Mouse (Mus musculus) liver (tissue): ENCODE measurements around the gene Hdac9.

ENCODE experiments used
- DNase-seq: peaks from one replicate; pipeline ENCODE4 v3.0.0-alpha.2; 2020; ENCODE audit warnings: mixed read lengths

The Hdac9 gene

DNA sequence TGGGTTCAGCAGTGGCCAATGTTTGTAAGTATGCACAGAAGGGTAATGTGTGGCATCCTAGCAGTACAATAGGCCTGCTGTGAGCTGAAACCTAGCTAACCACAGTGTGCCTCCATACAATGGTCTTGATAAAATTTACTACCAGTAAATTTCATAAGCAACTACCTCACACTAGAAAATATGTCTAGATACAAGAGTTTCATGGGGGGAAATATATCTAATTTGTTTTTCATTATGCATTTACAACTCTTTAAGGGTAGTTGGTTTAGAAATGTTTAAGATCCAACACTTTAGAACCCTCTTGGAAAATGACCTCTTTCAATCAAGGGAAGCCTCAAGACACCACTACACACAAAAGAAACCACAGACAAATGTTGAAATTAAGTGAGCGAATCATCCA lies 589.8 kb downstream of the Hdac9 start:
- DNase-seq = no peak

DNA sequence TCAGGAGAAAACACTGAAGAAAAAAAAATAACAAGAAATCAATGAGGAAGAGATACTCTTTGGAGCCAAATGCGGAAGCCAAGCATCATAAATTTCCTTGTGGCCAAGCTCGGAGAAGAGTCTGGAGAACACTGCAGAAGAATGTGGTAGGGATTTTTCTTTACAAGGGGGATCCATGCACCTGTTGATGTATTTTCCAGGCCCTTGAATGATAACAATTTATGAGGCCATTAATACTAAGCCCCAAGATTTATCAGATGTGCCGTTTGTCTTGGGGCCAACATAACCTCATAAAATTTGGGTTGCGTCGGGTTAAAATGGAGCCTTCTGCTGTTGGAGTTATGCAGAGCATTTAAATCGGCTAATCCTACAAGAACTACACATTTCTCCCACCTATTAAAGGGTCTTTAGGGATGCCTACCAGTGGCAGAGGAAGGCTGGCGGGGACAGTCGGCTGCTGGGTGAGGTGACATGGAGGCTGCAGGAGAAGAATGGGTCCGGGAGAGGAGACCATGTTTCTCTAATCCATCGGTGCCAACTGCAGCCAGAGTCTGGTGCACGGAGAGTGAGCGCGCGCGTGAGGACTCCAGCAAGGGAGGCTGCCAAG lies 604.7 kb downstream of the Hdac9 start:
- no peak for DNase-seq

DNA sequence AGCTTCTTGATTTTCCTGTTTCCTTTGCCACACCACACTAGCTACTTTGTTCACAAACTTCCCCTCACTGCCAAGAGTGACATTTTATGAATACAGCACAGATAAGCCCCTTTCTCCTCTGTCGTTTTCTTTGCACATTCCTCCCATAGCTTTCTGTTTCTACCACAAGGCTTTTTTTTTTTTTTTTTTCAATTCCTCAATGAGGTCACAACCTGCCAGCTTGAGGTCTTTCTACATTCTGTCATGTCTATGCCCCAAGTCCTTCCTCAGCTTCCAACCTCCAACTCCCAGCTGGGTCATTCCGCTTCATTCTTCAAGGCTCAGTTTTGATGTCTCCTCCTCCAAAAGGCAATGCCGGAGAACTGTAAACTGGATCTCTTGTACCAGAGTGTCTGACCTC lies 611.4 kb downstream of the Hdac9 start:
- DNase-seq = no peak

DNA sequence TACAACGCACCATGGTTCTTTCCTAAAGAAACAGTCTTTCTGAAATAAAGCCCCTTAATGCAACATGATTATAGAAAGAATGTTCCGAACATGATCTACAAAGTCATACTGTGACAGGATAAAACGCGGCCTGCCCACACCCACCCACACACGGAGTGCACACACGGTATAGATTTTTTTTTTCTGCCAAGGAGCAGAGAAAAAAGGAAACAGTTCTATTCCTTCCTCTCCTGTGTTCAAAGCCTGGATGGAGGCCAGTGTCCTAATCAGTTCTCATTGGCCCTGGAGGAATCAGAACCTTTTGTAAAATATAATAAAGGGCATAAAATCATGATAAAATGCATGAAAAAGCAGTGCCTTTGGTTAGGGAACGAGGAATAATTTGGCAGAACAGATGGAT lies 624.5 kb downstream of the Hdac9 start:
- no peak for DNase-seq

DNA sequence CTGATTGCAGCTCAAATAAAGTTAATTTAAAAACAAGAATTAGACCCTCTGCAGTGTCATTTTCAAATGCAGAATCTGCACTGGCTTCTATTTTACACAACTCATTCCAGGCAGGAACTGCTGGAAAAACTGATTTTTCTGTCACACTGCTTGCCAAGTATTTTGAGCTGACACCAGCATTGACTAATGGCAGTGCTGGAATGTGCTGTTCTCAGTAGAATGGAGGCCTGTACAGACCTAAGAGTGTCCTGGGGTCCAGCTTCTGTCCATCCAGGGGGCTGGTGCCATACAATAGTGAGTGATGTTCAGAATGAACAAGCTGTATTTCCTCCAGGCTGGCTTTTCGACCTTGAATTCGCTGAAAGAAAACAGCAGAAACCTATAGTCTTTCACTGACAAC lies 629.7 kb downstream of the Hdac9 start:
- DNase-seq = no peak

DNA sequence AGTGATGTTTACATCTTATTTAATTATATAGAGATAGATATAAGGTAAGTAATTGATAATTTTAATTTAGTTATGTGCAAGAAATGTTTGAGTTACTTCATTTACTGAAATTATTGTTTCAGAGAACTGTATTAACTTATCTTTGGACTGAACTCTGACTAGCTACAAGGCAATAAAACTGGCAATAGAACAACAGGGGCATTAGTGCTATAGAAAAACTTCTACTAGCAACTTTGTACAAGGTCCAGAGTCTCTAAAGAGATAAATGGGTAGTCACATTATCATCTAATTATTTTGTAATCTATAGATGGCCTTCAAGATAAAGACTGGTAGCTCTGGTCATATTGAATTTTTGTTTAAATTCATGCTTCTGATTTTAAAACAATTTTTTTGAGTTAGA lies 632.0 kb downstream of the Hdac9 start:
- DNase-seq = no peak

DNA sequence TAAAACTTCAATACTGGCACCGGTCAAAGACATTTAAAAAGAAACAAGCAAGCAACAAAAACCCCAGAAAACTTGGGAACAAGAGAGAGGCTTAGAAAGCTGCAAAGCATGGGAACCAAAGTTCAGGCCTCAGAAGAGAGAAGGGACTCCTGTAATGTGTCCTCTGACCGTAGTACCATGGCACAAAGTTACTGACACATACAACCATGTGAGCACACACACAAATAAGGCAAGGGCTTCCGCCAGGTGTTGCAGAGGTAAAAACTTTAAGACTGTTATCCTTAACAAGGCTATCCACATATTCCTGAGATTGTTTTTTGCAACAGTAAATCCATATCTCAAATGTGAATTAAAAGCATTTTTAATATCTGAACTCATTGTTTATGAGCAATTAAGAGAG lies 632.5 kb downstream of the Hdac9 start:
- DNase-seq = no peak

DNA sequence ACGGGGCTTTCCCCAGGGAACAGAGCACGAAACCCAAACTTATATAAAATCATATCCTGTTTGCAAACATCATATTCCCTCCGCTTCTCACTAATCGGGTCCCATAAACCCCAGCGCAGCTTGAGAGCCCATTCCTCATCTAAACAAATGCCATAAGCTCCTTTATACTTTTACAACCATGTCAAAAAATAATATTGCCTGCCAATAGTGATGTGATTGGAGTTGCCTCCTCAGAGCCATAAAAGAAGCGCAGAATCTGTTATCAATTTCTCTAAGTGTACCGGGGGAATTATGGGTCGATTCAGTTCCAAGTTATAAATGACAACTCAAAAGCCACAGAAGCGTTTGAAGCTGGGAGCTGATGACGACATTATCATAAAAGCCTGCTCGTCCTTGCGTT lies 638.1 kb downstream of the Hdac9 start:
- no peak for DNase-seq

DNA sequence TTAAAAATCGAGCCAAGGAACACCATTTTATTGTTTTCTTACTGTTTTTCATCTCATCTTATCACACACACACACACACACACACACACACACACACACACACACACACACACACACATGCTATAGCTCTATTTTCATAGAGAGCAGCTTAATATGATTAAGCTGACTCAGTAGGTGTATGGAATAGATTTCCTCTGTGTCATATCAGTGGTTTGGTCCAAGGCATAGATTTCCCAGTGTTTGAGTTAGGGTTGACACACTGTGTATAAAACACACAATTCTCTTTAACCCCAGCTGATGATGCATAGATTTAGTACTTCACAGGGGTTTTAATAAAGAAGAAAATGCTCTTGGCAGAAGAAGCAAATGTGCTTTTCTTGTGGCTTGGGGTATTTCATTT lies 643.1 kb downstream of the Hdac9 start:
- no peak for DNase-seq

DNA sequence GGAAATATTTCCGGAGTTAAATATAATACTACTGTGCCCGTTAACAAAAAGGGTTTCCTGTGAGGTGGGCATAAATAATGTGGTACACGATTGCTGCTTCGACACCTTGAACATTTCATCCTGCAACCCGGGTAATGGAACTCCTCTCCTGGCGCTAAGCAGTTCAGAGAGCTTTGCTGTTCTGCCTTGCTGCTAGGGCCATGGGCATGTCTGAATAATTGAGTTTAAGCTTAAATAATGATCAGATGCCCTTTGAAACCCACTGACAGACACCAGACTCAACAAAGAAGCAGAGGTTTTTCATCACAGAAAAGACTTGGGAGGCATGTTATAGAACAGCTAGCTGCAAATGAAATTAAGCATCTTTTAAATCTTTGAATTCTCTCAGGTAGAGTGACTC lies 646.8 kb downstream of the Hdac9 start:
- no peak for DNase-seq

DNA sequence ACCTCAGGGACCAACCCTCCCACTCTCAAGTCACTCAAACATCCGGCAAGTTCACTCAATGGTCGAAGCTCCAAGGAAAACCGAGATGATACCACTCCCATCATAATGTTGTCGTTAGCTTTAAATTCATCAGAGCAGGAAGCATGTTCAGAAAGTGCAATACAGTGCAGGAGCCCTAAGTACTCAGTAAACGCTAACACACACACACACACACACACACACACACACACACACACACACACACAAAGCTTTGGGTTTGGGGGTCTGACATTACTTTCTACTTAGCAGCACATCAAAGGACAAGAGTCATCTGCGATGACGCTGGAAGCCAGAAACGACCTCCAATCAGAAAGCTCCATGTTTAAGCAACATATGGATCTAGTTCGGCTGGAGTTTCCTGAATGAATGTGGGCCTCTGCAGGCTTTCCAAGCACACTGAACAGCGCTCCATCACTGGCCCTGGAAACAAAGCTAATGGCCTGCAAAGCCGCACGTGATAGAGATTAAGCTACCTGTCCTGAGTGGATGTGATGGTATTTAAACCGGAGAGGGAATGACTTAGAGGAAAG lies 647.3 kb downstream of the Hdac9 start:
- no peak for DNase-seq

DNA sequence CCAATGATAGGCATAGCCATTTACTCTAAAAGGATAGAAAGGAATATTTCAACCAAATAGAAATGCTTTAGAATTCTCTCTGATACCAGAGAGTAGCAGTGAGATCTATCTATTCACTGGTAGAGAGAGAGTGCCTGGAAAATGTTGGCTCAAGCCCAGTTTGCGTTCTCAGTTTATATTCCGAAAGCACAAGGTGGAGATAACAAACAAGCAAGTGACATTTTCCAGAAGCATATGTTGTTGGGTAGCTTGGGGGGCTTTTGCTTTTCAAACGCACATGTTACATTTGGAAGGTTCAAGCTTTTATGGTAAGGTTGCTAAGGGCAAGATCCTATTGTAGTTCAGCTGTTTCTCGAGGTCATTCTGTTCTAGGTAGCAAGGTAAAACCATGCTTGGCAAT lies 657.2 kb downstream of the Hdac9 start:
- no peak for DNase-seq

DNA sequence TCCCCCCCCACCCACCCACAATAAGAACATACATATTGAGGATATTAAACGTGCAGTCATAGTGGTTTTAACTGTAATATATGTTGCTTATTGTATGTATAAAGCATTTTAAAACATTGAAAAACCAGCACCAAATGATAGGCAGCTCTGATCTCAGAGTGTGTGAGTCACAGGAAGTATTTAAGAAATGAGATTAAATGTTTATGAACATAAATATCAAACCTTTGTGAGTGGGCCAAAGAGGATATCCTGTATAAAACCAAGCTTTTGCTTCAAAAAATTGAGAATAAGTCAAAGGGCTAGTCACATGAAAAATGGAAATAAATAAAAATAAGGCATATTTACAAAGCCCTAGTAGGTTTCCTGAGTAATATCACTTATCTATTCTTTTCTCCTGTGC lies 667.7 kb downstream of the Hdac9 start:
- no peak for DNase-seq

DNA sequence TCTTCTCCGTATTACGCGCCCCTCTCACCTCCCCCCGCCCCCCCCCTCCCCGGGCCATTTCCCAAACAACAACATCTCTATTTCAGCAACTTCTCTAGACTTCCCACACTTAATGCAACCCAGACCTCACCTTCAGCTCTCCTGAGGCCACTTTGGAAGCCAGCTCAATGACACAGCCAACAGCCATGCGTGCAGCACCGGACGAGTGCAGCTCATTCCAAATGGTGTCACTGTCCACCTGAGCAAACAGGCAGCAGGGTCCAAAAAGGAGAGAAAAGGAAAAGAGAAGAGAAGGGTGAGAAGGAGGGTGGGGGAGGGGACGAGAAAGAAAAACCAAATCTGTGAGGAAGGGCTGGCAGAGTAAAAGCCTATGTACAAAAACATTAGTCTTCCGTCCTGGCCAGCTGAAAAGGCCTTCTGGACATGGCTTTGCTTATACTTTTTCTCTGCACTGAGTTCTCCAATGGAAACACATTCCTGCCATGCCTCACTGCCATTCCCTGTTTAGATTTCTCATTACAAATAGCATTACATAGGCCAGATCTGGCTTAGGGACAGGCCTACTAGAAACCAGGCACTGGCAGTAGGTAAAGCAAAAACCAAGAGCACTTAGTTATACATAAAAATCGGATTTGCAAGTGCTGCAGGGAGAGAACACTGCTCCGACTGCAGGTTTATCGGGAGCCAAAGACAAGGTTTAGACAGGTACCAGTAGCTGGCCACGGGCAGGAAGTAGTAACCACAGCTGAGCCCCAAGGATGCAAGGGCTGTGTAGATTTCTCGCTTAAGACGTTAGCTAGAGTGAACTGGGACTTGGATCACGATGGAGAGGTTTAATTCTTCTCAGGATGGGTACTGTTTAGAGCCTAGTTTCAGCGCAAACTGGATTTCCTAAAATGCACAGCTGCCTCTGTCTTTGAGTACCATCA lies 668.4 kb downstream of the Hdac9 start:
- DNase-seq = no peak

DNA sequence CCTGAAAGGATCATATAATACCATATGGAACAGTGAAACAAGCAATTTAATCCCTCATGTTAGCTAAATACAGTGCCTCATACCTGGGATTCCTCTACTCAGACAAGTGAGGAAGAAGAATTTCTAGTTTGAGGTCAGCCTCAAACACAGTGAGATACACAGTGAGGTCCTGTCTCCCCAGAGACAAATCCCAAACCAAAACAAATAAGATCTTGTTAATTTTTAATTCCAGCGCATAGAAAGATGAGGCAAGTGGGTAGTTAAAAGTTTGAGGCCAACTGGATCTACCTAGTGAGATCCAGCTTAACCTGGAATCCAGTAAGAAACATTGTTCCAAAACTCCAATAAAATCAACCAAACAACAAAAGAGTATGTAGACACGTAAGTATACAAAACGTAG lies 678.1 kb downstream of the Hdac9 start:
- no peak for DNase-seq

DNA sequence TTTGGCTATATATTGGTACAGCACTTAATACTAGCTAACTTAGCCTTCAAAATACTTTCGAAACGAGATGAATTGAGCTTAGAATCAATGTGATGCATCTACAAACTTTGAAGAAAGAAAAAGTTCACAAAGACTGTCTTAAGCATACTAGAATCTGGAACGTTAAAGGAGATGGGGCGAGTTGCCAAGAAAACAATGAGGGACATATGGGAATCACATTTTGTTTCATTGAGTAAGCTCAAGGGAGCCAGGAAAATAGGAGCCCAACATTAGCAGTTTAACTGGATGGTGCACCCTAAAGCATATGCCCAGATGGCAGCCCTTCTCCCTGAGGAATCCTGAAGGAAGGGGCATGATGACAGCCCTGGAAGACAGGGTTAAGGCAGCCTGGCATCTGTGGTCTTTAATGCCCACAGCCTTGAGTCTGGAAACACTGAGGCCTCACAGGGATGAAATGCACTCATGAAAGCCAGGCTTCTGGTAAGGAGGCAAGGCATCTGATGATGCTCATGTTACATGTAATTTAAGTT lies 685.2 kb downstream of the Hdac9 start:
- DNase-seq = no peak

DNA sequence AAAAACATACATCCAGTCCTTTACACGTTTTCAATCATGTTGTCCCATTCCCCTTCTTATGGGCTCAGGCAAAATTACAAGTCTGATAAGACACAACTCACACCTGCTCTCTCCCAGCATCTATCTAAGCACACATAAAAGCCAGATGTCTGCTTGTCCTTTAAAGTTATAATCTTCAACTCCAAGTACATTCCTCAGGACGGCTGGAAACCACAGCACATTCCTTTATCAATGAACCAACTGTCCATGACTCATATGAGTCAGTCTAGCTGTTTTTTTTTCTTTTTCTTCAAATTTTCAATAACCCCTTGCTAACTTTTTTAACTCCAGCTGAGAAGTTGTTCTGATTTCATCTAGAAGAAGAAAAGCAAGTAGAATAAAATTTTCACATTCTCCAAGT lies 692.4 kb downstream of the Hdac9 start:
- no peak for DNase-seq

DNA sequence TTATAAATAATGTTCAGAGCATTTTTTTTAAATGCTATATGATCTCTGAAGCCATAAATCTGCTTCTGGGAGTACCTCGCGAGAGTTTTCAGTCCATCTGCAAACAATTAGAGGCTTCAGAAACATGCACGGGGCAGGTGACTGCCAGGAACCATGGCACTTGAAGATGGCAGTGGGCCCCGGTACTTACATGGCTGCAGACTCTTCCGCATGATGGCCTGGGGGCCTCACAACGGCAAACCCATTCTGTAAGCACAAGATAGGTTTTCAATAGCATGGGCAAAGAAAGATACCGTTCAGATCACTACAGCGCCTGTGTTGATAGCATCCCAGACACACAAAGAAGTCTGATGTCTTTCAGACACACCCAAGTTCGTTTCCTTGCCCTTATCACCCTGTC lies 695.9 kb downstream of the Hdac9 start:
- DNase-seq = no peak

DNA sequence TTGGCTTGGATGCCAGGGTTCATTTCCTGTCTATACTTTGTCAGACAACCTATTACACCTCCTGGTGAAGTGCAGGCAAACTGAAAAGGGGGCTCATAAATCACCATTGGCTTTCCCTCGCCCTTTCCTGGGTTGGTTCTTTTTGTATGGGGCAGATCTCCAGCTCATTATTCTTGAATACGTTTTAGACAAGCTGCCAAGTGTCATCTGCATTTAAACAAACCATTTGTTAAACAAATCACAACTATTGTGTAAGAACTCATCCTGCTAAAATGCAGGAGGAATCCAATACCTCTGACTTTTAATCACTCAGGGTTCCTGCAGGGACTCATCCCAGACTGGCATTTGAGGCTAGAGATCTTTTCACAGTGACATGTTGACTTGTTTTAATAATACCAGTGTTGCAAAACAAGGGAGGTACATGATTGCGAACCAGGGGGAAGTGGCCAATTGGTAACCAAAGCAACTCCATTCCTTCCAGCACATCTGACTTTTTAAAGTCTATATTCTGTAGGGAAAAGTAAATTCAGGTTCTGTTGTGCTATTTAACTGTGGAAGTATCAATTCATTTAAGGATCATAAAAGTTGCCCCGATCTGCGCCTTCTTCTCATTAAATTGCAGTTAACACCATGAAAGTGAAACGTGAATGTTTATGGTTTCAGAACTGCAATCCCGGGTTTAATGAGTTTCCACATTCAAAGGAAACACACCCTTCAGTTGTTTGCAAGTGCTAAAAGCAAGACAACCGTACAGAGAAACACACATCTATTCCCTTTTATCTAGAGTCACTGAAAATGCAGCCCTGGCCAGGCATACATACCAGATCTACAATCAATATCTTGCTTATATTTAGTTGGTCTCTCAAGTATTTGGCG lies 696.6 kb downstream of the Hdac9 start:
- no peak for DNase-seq

DNA sequence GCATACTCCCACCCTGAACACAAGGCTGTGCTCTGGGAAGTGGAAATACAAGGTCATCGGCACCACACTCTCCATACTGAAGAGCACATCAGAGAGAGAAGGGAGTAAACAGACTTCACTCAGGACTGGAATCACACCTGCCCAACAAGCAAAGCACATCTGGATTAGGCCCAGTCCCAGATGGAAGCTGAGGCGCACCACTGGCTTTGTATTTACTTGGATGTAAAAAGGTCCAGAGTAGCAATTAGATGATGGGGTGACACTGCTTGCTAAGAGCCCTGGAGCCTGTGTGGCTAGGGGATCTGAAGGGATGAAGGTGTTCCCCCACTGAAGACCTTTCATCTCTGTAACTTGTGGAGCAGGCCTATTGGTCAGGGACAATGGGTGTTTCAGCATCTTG lies 698.3 kb downstream of the Hdac9 start:
- DNase-seq = no peak

DNA sequence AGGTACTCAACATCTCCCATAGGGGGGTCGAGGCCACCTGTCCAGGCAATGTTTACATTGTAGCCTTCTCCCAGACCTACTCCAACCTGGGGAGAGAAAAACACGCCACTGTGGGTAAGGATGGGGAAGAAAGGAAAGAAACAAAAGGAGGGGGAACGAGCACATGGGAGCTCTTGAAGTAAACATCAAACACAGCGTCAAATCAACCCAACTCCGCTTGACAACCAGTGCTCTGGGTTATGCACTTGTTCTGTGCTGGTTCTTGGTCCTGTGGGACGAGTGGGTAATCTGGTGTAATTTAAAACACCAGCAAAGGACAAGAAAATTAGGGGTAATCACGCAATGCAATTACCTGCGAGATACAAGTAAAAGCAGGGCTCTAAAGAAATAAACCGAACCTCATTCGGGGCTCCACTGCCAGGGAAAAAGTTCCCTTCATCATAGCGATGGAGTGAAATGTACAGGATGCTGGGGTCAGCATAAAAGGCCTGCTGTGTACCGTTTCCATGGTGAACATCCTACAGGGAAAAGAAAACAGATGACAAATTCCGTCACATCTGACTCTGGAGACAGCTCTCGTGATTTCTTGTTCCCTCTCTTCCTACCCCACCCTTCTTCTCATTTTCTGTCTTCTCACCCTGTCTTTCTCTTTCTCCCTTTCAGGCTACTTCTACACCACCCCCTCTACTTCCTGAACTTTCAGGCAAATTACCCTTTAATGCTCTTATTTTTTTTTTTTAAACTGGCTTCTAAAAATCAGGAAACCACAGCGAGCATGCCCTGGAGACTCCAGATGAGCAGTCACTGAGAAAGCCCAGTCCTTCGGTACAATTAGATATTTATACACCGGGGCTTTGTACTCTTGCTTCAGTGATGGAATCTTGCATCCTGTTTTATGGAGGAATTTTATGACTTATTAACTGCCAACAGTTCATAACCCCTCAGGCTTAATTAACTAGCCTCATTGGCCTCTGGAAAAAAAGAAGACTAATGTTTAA lies 701.6 kb downstream of the Hdac9 start:
- no peak for DNase-seq

DNA sequence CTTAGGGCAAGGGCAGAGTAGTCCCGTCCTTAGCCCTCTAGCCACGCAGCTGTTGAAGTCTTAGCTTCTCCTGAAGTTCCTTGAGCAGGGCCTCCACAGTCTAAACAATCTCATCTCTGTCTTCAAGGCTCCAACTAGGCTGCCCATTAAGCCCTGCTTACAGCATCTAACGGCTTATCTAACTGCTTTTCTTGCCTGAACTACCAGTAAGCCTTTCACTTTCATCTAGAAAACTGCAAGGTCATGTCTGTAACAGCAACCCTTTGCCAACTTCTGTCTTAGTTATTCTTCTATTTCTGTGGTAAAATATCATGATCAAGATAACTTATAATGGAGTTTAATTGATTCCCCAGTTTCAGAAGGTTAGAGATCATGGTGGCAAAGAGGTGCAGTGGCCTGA lies 704.7 kb downstream of the Hdac9 start:
- no peak for DNase-seq
